Mouse (Mus musculus) gastrocnemius, postnatal 36 days (tissue): Measurements from ENCODE around the gene Gm14399. TPM values are rescaled to one million over a fixed set of nuclear protein-coding genes. Genes with fewer than 3 reads are reported as not detected.
"Not testable (repeated sequence)": the region's sequence is repeated elsewhere in the genome, so short reads cannot be mapped to it uniquely, and the experiment has no call there.

ENCODE experiments used
- DNase-seq, 2 experiments: peaks; one replicate each; pipeline ENCODE4 v3.0.0; 2022
- intact Hi-C: fragments of 180-260 bp; cut with DNase I; formaldehyde crosslinking; loops from one replicate; pipeline ENCODE4 v1.15.1; 2025
- long read RNA-seq, 2 experiments: library from polyadenylated mRNA; stranded (forward); transcript quantifications; one replicate each; pipeline ENCODE4 v2.0.0; 2021
- total RNA-seq, 2 experiments: library from RNA; stranded (reverse); gene quantifications; 2 replicates each; pipeline ENCODE4 v1.2.3; 2021

The Gm14399 gene
- total RNA-seq, result 1 to 10 TPM; 5.4 to 7.7 TPM
- long read RNA-seq, experiment 1, partial matches to known transcripts, result 0 of 3 reads
- long read RNA-seq, experiment 1, other reads (novel, unspliced or antisense), result 0 of 3 reads
- long read RNA-seq, experiment 2, partial matches to known transcripts, result 0 of 6 reads
- long read RNA-seq, experiment 2, other reads (novel, unspliced or antisense), result 3 of 6 reads

DNA sequence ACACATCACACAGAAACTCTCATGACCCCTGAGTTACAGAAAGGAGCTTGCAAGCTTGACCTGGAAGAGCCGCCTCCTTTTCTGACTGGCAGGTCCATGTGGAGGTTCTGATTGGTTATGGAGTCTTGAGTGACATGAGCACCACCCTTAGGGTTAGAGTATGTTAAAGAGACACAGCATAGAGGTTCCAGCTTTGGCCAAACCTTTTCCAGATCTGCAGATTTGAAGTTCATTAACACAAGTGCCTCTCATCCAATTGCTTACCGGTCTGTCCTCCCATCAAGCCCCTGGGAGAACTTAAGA, at the start of gene Gm14399:
Gm14399 (minus strand) TSS at position 20 of the 303 bp plus-strand sequence.
- intact Hi-C loops, DNase-seq: not testable (repeated sequence)

DNA sequence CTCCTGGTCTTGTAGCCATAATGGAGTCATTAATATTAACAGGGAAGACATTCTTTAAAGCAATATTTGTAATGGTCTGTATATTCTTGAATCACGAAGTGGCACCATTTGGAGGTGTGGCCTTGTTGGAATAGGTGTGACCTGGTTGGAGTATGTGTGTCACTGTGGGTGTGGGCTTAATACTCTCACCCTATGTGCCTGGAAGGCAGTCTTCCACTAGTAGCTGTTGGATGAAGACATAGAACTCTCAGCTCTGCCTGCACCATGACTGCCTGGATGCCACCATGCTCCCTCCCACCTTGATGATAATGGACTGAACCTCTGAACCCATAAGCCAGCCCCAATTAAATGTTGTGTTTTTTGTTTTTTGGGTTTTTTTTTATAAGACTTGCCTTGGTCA, 37.2 kb upstream of the Gm14399 start:
- intact Hi-C loops, DNase-seq: not testable (repeated sequence)

DNA sequence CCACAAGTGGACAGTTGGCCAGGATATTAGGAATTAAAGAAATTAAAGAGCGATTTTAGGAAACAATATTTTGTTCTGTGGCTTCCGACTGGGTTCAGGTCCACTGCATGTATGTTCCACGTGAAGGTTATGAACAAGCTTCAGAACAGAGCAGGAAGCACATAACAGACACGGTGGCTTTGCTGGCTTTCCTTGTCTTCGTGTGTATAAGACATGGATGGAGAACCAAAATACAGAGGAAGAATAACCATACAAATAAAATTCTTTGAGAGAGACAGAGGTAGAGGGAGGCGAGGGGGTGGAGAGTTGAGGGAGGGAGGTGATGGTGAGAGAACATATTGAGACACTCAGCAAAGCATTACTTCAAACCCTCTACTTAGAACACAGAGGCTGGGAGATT, 34.5 kb upstream of the Gm14399 start:
- DNase-seq, result no peak
- intact Hi-C loops, result no loop called here

DNA sequence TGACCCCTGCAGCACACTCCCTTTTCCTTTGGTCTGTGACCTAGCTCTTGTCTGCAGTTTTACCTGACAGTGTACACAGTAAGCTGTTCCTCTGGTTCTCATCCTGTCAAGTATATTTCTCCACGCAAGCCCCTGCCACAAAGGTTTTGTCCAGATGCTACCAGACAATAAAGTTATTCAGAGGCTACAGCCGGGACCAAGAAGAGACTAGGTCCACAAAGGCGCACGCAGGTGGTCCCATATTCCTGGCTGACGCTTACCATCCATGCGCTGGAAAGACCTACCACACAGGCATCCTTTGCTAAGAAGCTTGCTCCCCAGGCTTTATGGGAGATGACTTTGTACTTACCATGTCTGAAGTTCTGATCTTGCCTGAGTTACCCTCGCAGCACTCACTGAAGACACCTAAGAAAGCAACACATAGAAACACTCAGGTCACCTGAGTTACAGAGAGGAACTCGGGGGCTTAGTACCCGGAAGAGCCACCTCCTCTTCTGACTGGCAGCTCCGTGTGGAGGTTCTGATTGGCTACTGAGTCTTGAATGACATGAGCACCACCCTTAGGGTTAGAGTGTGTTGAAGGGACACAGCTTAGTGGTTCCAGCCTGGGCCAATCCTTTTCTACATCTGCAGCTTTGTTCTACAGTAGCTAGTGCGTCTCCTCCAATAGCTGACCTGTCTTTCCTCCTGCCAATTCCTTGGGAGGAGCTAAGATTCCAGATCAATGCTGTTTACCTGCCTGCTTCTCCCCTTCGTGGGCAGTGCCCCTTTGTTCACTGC, 33.8 kb upstream of the Gm14399 start, which contains the start of gene Gm14443:
Gm14443 (minus strand) TSS at position 471 of the 780 bp plus-strand sequence.
- intact Hi-C loops, DNase-seq: not testable (repeated sequence)

DNA sequence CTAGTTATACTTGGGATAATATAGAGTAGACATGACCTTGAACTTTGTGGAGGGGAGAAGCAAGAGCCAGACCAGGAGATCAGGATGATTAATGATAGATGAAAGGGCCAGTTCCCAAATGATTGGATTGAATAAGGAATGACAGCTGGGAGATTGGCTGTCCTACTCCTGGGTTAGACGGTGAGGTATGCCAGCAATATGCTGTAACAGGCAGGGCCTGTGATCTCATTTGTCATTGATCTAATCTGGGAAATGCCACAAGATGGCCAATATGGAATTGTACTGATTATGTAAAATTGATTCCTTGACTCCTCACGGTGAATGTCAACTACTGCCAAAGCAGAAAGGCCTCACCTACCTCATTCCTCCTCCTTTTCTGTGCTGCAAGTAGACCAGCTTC, 32.2 kb upstream of the Gm14399 start:
- intact Hi-C loops, DNase-seq: not testable (repeated sequence)

DNA sequence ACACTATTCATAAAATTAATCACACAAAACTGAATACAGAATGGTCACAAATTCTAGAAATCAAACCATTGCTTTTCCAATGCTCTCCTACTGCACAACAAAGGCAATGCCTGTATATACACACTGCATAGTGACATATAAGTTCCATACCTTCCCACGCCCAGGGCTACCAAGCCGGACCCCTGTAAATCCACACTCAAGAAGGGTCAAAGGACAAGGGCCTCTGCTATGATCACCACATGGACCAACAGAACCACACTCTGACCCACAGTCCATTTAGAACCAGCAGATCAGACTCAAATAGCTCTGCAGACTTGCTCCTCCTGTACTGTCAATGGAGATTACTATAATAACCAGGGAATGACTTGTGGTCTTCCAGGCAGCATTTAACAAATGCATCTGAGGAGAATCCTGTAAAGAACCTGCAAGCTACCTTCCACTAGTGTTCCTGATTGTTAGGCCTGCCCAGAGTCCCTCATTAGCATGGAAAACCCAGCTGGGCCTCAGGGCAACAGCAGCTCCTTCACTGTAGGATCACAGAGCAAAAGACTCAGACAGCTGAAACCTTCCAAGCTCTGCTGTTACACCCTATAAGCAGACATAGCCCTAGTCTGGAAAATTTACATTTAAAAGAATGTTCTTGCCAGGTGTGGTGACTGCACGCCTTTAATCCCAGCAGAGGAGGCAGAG, 31.2 kb upstream of the Gm14399 start:
- DNase-seq, intact Hi-C loops: not testable (repeated sequence)

DNA sequence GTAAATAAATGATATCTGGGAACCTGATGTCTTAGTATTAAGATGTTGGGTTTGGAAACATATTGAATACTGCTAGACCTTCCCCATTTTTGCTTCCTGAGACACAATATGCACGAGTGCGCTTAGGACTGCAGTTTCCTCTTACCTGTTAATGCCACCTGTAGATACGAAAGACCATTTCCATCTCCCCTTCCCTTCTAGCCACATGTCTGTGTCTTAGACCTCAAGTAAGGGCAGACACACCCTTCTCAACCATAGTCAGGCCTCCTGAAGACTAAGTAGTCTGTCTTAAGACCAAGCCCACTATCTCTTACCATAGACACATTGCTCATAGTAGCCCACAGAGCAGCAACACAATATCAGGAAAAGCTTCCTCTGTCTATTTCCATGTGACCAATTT, 30.3 kb upstream of the Gm14399 start:
- intact Hi-C loops, result no loop called here
- no peak for DNase-seq

DNA sequence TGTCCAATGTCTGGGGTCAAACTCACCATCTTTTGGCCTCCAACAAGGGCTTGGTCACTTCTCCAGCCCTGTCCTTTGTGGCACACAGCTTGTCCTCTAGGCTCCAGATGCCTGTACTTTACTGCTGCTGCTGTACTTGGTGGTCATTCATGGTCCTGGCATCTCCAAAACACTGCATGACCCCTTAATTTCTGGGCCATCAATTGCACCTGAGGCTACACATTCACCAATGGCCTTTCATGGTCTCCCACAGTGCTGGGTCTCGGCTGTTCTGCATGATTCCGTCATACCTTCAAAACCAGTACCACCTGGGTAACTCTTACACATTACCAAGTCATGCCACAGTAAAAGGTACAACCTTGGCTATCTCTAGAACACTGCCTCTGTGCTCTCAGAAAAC, 25.1 kb upstream of the Gm14399 start:
- intact Hi-C loops, DNase-seq: not testable (repeated sequence)

DNA sequence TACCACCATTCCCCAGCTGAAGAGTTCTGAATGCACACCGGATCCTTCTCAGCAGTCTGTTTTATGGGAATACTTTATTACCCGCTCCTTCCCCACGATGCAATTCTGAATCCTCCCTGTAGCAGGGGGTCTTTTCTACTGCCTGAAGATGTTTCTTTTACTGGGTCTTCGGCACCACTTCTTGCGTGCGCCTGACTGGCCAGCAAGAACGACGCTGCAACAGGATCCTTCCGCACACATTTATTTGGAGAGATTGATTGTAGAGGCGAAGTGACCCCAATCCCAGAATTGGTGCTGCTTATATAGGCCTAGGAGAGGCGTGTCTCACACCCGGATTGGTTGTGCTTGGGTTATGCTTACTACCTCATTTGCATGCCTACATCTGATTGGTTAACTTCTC, 23.3 kb upstream of the Gm14399 start:
- intact Hi-C loops, DNase-seq: not testable (repeated sequence)

DNA sequence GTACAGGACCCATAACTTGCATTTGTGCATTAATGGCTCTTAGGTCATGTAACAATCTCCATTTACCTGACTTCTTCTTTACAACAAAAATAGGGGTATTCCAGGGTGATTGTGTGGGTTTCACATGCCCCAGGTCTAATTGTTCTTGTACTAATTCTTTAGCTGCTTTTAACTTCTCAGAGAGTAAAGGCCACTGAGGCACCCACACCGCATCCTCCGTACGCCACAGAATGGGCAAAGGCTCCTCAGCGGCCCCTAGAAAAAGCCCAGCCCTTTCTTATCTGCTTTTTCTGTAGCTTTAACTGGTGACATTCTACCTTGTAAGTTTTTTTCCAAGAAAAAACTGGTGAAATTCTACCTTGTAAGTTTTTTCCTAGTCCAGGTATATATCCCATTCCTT, 19.6 kb upstream of the Gm14399 start:
- DNase-seq, intact Hi-C loops: not testable (repeated sequence)

DNA sequence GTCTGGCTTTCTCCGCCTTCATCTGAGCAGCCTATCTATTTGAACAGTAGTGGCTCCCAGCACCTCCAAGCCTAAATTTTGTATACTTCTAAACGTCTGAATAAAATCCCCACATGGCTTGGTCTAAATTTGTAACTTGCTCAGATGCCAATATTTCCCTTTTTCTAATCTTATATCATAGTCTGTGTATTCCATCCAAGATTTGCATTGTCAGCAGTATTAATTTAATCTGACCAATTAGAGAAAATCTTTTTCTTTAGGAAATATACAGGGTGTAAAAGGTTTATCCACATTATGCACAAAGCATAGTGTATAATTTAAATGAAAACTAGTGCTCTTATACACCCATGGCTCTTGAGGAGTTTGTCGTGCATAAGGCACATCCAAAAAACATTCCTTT, 16.8 kb upstream of the Gm14399 start:
- DNase-seq, result no peak
- intact Hi-C loops, result no loop called here

DNA sequence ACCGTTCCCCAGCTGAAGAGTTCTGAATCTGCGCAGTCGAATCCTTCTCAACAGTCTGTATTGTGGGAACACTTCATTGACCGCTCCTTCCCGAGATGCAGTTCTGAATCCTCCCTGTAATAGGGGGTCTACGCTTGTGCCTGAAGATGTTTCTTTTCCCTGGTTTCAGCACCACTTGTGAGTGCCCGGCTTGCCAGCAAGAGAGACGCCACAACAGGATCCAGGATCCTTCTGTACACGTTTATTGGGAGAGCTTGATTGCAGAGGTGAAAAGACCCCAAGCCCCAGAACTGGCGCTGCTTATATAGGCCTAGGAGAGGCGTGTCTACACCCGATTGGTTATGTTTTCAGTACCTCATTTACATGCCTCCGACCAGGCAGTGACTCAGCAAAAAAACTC, 14.9 kb upstream of the Gm14399 start:
- no peak for DNase-seq
- intact Hi-C loops, result no loop called here

DNA sequence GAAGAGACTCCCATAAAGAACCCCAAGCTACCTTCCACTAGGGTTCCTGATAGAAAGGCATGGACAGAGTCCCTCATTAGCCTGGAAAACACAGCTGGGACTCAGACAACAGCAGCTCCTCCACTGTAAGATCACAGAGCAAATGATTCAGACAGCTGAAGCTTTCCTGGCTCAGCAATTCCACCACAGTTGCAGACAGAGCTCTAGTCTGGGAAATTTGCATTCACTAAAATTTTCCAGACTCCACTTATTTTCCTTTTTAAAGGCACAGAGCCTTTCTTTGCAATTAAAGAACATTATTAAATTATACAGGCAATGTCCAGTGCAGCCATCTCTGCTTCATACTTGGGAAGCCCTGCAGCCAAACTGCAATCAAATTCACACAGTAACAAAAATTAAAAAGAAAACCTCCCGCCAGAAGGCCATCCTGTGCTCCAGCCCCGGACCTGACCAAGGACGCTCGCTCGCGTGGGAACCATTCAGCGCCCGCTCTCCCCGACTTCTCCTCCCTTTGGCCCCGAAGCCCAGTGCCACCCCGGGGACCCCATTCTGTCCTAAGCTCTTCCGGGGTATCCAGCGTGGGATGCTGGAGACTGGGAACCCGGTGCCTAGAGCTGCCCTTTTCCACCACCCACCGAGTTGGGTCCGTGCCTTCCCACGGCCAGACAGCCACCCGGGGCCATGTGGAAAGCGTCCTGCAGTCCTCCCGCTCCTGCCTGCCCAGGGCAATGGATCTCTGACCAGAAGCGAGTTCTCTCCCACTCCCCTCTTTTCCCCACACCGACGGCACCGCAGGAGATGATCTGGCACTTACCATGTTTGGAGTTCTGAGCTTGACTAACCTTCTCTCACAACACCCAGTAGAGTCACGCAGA, 457 bp downstream of the Gm14399 start:
- intact Hi-C loops, result not testable (repeated sequence)
- peak in 1 of 2 experiments; percentile 29 for DNase-seq

DNA sequence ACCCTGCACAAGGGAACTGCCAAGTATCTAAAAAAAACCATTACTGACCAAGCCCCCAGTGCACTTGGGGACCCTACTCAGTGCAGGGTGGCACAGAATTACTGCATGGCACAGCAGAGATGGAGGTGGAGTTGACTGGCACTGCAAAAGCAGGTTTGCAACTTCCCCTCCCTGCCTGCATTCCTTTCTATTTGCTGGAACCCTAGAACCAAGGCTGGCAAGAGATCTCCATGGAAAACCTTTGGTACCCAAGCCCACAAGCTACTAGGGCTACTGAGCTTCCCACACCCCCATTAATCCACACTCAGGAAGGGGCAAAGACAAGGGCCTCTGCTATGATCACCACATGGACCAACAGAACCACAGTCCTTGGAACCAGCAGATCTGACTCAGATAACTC, 1.2 kb downstream of the Gm14399 start:
- intact Hi-C loops, DNase-seq: not testable (repeated sequence)

Other genes with a start within 250 kb of the Gm14399 start
- under 1 TPM in 1 of 2 experiments, not detected in 1; 0.31 TPM for gene Gm14444, start 131.8 kb downstream of the Gm14399 start, total RNA-seq
- under 1 TPM in 1 of 2 experiments, not detected in 1; 0.94 TPM for gene Gm14393, start 74.2 kb downstream of the Gm14399 start, total RNA-seq
- under 1 TPM; 0.47 to 0.74 TPM for gene Gm14443, start 33.9 kb upstream of the Gm14399 start, total RNA-seq
- 10 to 100 TPM; 33.5 to 47.8 TPM for gene Gm14391, start 64.9 kb upstream of the Gm14399 start, total RNA-seq
- 1 to 10 TPM; 5.8 to 8.9 TPM for gene Gm14440, start 133.1 kb upstream of the Gm14399 start, total RNA-seq
- gene Gm4631, start 196.2 kb upstream of the Gm14399 start, total RNA-seq, result 10 to 100 TPM; 26.3 to 33.8 TPM
- gene Zfp968, start 230.4 kb upstream of the Gm14399 start, total RNA-seq, result 1 to 10 TPM; 2.8 to 4.8 TPM